Mouse (Mus musculus) kidney, adult 9 months (tissue): ENCODE measurements around the gene Ppp1r1b.

Experiments
- DNase-seq: peaks from one replicate; pipeline ENCODE4 v3.0.0; 2022

Gene Ppp1r1b

DNA sequence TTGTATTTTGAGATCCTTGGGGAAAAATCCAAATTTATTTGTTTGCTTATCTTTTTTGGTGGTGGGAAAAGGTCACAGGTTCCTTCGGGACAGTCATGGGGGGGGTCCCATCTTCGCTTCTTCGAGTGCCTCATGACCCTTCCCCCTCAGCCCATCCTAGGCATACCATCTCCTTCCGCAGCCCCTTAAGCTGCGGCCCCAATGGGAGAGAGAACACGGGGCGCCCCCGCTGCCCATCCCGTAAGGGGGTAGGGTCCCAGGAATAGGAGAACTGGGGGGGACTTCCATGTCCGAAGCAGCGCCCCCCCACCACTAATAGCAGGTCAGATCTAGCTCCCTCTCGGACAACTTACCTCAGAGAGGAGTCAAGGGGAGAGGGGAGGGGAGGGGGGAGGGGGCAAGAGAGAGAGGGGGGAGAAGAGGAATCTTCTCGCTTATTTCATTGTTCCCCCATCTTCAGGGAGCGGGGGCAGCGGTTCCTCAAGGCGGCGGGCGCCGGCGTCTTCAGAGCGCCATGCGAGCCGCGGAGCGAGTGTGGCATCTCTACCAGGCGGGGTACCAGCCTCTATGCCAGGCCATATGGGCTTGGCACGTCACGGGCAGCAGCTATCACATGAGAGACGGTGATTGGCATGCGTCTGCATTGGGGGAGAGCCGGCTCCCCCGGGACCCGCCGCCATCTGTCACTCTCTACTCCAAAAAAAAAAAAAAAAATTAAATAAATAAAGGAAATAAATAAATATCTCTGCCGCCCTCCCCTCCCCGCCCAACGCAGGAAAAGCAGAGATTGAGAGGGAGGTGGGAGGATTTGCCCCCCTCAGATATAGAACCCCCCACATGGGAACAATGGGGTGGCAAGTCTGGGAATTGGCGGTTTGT, 18.9 kb upstream of the Ppp1r1b start, which contains the start of gene Neurod2:
Gene Neurod2 (minus strand): TSS at position 568 of the 879 bp plus-strand sequence.
- no peak for DNase-seq

DNA sequence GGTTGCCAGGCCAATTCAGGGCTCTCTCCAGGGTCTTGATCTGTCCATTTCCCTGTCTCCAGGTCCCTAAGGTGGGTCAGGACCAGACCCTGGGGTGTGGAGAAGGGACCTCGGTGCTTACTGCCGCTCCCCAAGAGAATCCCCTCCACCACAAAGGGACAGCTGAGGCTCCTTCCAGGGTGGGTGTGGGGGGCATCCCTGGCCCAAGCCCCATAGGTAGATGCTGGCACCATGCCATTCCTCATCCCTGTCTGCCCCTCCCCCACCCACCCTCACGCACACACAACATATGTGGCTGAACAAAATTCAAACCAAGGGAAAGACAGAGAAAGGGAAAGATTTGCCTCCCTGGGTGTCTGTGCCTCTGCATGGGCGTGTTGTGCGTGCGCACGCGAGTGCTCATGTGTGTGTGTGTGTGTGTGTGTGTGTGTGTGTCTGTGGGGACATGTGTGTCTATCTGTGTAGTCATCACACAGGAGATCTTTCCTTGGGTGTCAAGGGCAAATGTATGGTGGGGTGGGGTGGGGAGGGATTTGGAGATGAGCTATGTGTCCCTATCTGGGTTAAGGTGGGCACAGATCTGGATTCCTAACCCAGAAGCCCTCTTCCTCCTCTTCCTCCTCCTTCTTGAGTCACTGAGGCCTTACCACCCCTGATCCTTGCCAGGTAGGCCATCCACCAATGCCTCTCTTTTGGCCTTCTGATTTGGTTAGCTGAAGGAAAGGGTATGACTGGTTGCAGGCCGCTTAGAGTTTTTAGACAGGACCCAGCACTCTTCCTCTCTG, 18.1 kb upstream of the Ppp1r1b start:
- DNase-seq, result no peak

DNA sequence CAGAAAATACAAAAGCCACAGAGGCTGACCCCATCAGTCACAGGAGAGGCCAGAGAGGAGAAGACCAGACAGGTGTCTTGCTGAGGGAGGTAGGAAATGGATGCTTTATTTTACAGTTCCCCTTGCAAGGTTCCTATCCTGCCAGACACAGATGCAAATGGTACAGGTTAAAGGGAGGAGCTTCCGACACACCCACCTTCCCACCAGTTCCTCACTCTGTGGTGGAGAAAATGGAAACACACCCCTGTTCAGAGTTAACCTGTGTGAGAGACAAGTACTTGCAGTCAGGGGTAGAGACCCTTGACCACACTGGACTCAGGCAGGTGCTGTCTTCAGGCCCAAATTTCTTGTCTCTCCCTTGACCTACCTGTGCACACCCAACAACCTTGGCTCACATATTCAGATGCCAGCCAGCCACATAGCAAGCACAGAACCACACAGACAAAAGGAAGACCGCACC, 17.4 kb upstream of the Ppp1r1b start:
- DNase-seq, result no peak

- DNase-seq, result no peak
Measured at GRCm38 (mm10) chr11:98331401-98331800, 16.8 kb upstream of the Ppp1r1b start.

DNA sequence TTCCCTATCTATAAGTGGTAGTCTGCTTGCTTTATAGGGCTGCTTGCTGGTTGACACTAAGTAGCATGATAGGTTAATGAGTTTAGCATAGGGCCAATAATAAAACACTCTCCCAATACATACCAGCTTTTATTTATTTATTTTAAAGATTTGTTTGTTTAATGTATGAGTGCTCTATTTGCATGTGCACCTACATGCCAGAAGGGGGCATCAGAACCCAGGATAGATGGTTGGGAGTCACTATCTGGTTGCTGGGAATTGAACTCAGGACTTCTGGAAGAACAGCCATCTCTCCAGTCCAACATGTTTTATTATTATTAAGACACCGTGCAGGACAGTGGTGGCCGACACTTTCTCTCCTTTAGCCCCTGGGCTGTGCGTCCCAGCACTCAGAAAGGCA, 16.0 kb upstream of the Ppp1r1b start:
- no peak for DNase-seq

- no peak for DNase-seq
Measured at GRCm38 (mm10) chr11:98332841-98333240, 15.4 kb upstream of the Ppp1r1b start.

DNA sequence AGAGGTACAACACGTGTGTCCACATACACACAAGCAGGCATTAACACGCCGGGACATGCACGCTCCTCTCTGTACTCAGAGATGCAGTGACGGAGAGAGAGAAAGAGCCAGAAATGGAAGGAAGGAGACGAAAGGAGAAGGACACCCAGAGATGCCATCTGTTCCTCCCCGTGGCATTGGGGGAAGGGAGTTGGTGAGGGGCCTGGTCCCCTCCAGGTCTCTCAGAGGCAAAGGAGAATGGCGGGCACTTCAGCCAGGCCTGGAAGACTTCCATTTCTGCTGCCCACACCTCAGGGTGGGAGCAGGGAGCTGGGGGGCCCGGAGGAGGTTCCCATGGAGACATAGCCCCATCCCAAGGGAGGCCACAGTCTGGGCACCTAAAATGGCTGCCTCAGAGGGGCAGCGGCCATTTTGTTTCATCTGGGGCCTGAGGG, 14.9 kb upstream of the Ppp1r1b start:
- no peak for DNase-seq

DNA sequence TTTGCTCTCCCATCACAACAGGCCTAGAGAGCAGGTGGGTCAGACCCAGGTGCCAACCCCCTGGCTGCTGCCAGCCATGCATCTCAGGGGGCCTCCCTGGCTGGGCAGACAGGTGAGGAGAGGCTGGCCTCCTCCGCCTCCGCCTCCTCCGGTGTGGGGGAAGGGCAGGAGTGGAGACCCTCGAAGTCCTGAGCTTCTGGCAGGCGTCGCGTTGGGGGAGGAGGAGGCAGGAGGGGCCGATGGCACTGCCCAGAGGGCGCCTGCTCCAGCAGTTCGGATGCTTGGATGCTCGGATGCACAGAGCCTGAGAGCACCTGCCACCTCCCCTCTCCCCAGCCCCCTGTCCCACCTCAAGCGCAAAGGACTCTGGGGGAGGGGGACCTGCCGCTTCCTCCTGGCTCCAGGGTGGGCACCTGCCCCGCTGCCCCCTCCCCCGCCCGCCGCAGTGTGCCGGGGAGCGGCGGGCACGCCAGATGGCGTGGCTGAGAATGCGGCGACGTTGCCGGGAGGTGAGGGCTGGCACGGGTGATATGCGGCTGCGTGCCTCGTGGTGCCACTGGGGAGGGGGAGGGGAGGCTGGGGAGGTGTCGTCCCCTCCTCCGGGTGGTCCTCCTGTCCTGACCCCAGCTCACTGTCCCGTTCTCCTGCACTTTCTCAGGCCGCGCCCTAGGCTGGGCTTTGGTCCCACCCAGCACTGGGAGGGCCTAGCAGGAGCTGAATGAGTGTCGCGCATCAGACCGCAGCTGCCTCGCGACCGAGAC, 14.0 kb upstream of the Ppp1r1b start:
- no peak for DNase-seq

GRCm38 (mm10) chr11:98335250-98335649, 13.0 kb upstream of the Ppp1r1b start:
- no peak for DNase-seq

- DNase-seq, result no peak
Measured at GRCm38 (mm10) chr11:98336245-98337107, 11.7 kb upstream of the Ppp1r1b start.

GRCm38 (mm10) chr11:98338507-98338961, 9.7 kb upstream of the Ppp1r1b start:
- peak; percentile 58 for DNase-seq

DNA sequence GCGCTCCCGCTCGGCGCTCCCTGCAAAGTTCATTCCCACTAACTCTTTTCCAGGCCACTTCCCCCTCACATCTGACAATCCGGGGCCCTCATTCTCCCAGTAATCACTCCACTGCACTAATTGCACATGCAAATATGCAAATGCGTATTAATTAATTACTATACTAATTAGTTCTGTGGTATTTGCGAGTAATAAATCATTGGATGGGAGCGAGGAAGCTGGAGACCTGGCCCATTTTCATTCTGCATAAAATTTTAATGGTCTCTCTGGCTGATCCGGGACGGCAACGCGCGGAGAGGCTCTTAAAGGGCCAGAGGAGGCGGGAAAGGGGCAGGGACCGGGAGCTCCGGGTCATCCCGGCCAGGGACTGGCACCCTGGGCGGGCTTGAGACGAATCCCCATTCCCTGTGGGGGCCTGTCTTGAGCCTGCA, 9.1 kb upstream of the Ppp1r1b start:
- no peak for DNase-seq

- no peak for DNase-seq
Measured at GRCm38 (mm10) chr11:98339679-98340287, 8.4 kb upstream of the Ppp1r1b start.

- DNase-seq, result no peak
Measured at GRCm38 (mm10) chr11:98340597-98340996, 7.6 kb upstream of the Ppp1r1b start.

DNA sequence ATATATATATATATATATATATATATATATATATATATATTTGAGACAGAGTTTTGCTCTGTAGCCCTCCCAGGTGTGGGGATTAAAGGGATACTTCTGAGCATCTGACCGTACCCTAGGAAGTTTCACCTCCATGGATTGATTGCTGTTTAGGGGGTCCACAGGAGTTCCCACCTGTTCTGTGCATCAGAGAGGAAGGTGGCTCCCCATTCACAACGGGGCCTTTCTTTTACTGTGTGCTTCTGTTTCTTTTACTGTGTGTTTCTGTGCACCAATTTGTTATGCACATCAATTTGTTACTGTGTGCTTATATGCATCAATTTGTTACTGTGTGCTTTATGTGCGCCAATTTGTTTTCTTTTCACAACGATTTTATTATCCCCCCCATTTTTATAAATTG, 7.0 kb upstream of the Ppp1r1b start:
- DNase-seq, result no peak

DNA sequence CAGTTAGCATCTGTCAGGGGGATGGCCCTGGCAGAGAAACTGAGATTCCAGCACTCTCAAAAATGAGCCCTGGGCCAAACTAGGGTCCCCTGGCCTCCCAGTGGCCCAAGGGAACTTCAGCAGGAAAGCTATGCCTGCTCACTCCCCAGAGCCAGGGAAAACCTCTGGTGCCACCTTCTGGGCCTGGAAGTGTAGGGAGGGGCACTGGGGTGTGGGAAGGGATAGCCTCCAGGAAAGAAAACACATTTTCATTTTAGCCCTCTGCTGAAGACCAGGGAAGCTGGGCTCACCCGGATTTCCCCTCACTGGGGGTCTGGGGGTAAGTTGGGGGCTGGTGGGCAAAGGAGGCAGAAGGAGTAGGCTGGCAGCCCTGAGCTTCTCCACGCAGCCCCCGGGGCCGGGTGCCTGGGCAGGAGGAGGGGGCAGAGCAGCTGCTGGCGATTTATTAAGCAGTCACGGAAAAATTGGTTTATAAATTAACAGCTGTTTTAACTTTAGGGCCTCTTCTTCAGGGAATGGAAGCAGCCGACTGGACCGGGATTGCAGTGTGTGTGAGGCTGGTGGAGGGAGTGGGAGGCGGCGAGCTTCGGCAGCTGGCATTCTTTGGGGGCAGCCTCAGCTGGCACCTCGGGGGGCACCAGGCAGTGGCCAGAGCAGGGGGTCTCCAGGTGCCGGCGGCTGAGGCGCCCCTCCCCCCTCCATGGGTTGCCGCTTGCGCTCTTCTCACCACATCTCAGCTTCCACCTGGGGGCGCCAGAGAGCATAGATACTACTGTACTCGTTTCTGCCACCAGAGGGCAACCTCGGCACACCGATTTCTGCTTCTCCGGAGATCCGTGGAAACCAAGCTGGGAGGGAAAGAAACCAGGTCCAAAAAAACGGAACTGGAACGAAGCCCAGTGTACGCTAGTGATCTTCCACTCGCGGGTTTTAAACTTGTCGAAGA, 5.9 kb upstream of the Ppp1r1b start:
- DNase-seq, result peak; percentile 98

GRCm38 (mm10) chr11:98345253-98345652, 3.0 kb upstream of the Ppp1r1b start:
- DNase-seq, result peak; percentile 87

- no peak for DNase-seq
Measured at GRCm38 (mm10) chr11:98346168-98346567, 2.0 kb upstream of the Ppp1r1b start.

DNA sequence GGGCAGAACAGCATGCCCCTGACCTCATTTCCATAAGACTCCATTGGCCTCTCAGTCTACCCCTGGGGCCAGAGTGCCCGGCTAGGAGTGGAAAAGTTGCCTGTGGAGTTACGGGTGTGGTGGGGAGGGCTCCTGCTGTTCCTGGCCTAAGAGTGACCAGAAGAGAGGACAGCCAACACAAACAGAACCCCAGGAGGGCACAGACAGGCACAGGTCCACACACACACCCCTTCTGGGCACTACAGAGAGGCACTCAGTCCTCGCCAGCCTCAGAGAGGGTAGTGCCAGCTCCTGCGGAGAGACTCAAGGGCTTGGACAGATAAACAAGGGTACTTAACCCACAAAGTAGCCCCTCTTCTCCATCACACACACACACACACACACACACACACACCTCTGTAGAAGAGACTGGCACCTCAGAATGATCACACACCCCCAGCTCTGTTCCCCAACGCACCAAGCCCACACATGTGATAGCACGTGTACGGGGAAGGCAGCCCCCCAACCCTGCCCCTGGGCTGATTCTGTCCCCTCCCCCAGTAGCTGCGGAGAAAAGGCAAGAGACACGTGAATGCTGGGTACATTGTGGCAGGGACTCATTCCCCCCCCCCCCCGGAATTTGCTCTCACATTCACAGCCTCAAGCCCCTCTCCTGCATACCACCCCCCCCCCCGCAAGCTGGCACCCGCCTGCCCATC, 670 bp upstream of the Ppp1r1b start:
- peak; percentile 59 for DNase-seq

DNA sequence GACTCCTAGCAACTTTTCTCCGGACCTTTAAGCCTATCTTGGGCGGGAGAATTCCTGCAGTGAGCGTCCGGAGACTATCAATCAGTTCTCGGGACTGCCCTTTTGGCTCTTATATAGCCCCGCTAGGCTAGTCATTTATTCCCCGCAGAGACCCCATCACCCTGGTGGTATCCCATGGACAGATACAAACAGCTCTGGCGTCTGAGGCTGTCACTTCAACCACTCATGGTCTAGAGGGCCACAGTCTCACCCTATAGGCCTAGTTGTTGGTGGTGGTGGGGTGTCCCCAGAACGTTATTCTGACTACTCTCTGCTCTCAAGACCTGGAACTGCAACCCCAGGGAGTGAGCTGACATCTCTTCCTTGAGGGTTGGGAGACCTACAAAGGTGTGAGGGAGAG, 1.1 kb downstream of the Ppp1r1b start:
- no peak for DNase-seq
